Mouse (Mus musculus) urinary bladder, postnatal 10 days (tissue): ENCODE results near the gene Gigyf1.

ENCODE experiments used
- DNase-seq: peaks from one replicate; pipeline ENCODE4 v3.0.0; 2022; ENCODE audit warnings: low spot score

The Gigyf1 gene

GRCm38 (mm10) chr5:137513951-137514721 is 4.2 kb upstream of the Gigyf1 start:
- DNase-seq = no peak

DNA sequence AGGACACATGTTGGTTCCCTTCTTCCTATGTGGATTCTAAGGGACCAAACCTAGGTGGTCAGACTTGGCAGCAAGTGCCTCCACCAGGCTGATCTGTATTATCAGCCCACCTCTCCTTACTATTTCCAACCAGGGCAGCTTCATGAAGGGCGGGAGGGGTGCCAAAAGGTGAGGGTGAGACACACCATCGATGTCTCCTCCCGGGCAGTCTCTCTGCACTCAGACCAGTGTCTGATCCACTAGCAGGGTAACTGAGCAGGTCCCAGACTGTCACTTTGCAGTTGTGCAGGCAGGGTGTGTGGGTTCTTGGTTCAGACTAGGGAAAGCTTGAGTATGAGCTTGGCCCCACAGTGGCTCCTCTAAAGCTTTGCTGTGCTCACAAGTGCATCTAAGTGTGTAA is 3.5 kb upstream of the Gigyf1 start:
- no peak for DNase-seq

- DNase-seq = no peak
Observed at GRCm38 (mm10) chr5:137519691-137520550, 1.6 kb downstream of the Gigyf1 start.

GRCm38 (mm10) chr5:137521861-137522260 is 3.5 kb downstream of the Gigyf1 start:
- DNase-seq = no peak

DNA sequence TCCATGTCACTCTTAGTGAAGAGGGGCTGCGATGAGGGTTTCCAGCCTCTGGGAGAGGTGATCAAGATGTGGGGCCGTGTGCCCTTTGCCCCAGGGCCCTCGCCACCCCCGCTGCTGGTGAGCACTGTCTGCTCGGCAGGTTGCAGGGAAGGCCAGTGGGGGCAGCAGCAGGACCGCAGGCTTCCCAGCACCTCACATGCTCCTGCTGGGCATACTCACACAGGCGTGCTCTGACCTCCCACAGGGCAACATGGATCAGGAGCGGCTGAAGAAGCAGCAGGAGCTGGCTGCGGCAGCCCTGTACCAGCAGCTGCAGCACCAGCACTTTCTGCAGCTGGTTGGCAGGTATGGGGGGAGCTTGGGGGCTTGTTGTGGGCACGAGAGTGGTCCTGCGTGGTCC is 4.4 kb downstream of the Gigyf1 start:
- DNase-seq = no peak

GRCm38 (mm10) chr5:137523396-137524250 is 5.3 kb downstream of the Gigyf1 start:
- no peak for DNase-seq

- DNase-seq = no peak
Observed at GRCm38 (mm10) chr5:137524251-137524515, 5.8 kb downstream of the Gigyf1 start.

GRCm38 (mm10) chr5:137524671-137525070 is 6.3 kb downstream of the Gigyf1 start:
- no peak for DNase-seq

GRCm38 (mm10) chr5:137525511-137525910 is 7.2 kb downstream of the Gigyf1 start:
- DNase-seq = no peak

DNA sequence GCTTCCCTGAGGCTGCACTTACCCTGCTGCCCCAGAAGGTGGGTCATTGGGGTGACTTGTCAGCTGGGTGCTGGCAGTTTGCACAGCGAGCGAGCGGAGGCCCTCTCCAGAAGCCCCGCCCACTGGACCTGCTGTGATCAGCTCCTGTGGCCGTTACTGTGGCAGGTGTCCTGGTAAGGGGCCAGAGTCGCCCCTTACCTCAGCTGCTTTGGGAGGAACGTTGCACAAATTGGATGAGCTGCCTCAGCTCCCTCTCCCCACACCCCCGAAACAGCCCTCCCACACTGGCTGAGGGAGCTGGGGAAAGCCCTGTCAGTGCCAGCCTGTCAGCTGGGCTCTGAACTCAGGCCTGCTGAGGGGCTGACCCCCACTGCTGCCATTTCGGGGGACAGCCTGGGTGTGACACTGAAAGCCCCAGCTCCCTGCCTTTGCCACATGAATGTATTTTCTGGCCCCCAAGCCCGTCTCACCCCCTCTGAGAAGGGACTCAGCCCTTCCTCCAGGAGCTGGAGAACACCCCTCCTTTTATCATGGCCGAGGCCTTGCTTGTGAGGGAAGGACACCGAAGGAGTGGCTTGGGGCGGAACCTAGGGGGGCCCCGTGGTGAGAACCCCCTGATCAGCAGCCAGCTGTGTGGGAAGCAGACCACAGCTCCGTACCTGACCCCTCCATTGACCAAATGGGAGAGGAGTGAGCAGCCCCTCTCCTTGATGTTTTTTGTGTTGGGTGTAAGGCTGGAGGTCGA is 8.0 kb downstream of the Gigyf1 start:
- no peak for DNase-seq

DNA sequence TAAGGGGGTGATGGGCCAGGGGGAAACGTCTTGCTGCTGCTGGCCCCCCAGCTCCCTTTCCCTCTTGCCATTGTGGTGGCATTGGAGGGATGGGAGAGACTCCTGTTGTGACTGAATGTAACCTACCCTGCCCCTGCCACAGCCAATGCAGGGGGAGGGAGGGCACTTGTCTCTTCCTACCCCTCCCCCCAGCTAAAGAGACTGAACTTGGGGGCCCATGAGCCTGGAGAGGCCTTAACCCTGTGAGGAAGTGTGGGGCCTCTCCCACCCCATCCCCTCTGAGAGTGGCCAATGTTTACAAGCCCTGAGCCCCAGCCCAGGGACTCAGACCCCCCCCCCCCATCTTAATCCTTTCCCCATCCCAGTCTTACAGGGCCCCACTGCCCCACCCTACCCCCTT is 9.1 kb downstream of the Gigyf1 start:
- no peak for DNase-seq

DNA sequence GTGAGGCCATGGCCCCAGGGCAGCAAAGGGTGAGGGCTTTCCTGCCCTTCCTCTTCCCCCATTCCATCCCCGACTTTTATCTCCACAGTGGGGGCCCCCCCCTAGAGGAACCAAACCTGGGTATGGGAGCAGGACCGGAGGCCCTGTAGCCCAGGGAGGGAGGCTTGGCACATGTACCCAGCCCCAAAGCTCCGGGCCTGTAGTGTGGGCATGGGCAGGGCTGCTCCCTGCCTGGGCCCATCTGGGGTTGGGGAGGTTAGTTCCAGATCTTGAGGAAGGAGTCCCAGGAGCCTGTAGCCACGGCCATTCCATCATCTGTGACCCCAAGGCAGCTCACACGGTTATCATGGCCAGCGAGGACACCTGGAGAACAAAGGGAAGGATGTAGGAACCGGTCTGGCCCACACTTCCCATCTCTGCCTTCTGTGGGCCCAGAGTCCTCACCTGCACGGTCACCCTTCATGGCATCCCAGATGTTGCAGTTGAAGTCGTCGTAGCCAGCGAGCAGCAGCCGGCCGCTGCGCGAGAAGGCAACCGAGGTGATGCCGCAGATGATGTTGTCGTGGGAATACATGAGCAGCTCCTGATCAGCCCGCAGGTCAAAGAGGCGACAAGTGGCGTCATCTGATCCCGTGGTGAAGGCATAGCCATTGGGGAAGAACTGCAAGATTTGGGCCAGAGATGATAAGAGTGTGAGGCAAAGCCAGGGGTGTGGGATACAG is 10.1 kb downstream of the Gigyf1 start:
- no peak for DNase-seq

- no peak for DNase-seq
Observed at GRCm38 (mm10) chr5:137529221-137529995, 11.1 kb downstream of the Gigyf1 start.

DNA sequence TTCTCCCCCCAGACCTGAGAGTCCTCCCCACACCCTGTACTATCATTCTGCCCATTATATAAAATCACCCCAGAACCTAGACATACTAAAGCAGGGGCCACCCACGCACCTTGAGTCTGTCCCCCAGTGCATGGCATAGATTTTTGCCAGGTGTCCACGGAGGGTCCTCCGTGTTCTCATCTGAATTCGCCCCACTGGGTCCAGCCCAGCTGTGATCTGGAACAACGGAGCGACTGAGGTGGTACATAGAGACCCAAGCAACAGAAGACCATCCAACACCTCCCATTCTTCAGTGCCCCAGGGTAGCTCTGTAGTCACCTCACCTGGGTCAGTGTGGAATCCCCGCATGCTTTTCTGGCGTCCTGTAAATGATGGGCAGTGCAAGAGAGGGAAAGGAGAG is 11.7 kb downstream of the Gigyf1 start:
- DNase-seq = no peak

- DNase-seq = no peak
Observed at GRCm38 (mm10) chr5:137530588-137531413, 12.5 kb downstream of the Gigyf1 start.

DNA sequence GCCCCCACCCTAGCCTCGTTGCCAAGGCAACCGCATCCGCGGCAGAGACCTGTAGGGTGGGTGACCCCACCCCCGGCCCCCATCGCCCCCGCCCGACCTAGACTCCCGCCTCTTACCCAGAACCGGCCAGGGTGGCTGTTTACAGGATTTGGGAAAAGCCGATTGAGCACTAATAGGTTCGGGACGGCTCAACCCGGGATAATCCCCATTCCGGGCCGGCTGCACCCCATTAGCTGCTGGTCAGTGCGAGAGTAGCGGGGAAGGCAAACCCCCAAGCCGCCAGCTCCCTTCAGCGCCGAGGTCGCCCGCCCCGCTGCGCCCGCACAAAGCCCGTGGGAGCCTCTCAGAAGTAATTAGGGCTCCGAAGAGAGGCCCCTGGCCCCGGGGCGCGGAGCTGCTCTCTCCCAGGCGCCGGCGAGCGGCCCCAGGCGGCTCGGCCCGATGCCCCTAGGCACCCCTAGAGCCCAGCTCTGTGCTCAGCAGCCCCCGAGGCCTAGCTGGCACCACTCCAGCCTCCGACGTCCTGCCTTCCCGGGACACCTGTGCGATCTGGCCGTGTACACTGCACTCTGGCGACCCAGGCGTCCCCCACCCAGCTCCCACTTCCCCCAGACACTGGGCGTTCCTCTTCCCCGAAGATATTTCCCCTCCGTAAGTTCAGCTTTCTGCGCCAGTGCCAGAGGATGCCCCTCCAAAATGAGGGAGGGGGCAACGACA is 13.2 kb downstream of the Gigyf1 start:
- DNase-seq = no peak

GRCm38 (mm10) chr5:137532131-137532807 is 13.9 kb downstream of the Gigyf1 start:
- no peak for DNase-seq

- no peak for DNase-seq
Observed at GRCm38 (mm10) chr5:137532808-137533116, 14.4 kb downstream of the Gigyf1 start.
